Mouse (Mus musculus) kidney, postnatal 36 days (tissue): ENCODE results near the gene Tmbim4.
"Not testable (repeated sequence)": the region's sequence is repeated elsewhere in the genome, so short reads cannot be mapped to it uniquely, and the experiment has no call there.

ENCODE experiments used
- DNase-seq, 2 experiments: peaks; one replicate each; pipeline ENCODE4 v3.0.0; 2021 to 2022; ENCODE audit warnings: mixed read lengths in 2 of 2

The Tmbim4 gene

GRCm38 (mm10) chr10:120197061-120197835, 4.1 kb upstream of the Tmbim4 start:
- no peak for DNase-seq

GRCm38 (mm10) chr10:120201961-120202402, 592 bp downstream of the Tmbim4 start, which contains the start of gene Irak3:
Irak3 (minus strand) TSS chr10:120202130.
- peak; percentile 85 to 96 for DNase-seq

- no peak for DNase-seq
Observed at GRCm38 (mm10) chr10:120202467-120203250, 1.3 kb downstream of the Tmbim4 start.

GRCm38 (mm10) chr10:120204591-120205210, 3.3 kb downstream of the Tmbim4 start:
- DNase-seq: no peak

GRCm38 (mm10) chr10:120208015-120208414, 6.6 kb downstream of the Tmbim4 start:
- no peak for DNase-seq

- peak; percentile 94 to 95 for DNase-seq
Observed at GRCm38 (mm10) chr10:120208575-120209538, 7.5 kb downstream of the Tmbim4 start.

GRCm38 (mm10) chr10:120209539-120209925, 8.1 kb downstream of the Tmbim4 start:
- no peak for DNase-seq

GRCm38 (mm10) chr10:120210096-120210495, 8.7 kb downstream of the Tmbim4 start:
- DNase-seq: peak; percentile 41 to 63

- DNase-seq: not testable (repeated sequence)
Observed at GRCm38 (mm10) chr10:120217099-120217498, 15.7 kb downstream of the Tmbim4 start.

GRCm38 (mm10) chr10:120218996-120219395, 17.6 kb downstream of the Tmbim4 start:
- DNase-seq: no peak

- DNase-seq: peak; percentile 16 to 24
Observed at GRCm38 (mm10) chr10:120219578-120220359, 18.4 kb downstream of the Tmbim4 start.

- no peak for DNase-seq
Observed at GRCm38 (mm10) chr10:120220776-120221175, 19.4 kb downstream of the Tmbim4 start.

- DNase-seq: peak; percentile 91 to 94
Observed at GRCm38 (mm10) chr10:120226871-120227661, 25.7 kb downstream of the Tmbim4 start, which contains the start of gene Llph. Llph (plus strand) TSS chr10:120227070.

GRCm38 (mm10) chr10:120231718-120232117, 30.3 kb downstream of the Tmbim4 start:
- peak; percentile 51 to 88 for DNase-seq

GRCm38 (mm10) chr10:120233655-120234367, 32.4 kb downstream of the Tmbim4 start:
- DNase-seq: peak; percentile 57 to 82

GRCm38 (mm10) chr10:120236855-120237254, 35.5 kb downstream of the Tmbim4 start:
- no peak for DNase-seq

GRCm38 (mm10) chr10:120238241-120238640, 36.9 kb downstream of the Tmbim4 start:
- DNase-seq: no peak

GRCm38 (mm10) chr10:120239476-120239875, 38.1 kb downstream of the Tmbim4 start:
- DNase-seq: no peak

GRCm38 (mm10) chr10:120242421-120242820, 41.0 kb downstream of the Tmbim4 start:
- no peak for DNase-seq

- no peak for DNase-seq
Observed at GRCm38 (mm10) chr10:120245681-120246080, 44.3 kb downstream of the Tmbim4 start.
